Mouse (Mus musculus) retina, embryonic 14.5 days (tissue): ENCODE results near the gene Rmi2.

Source experiments
- DNase-seq: peaks from one replicate; pipeline ENCODE4 v3.0.0-alpha.2; 2015; ENCODE audit warnings: low spot score

Rmi2 gene

GRCm38 (mm10) chr16:10925591-10926180, 90.8 kb downstream of the Rmi2 start:
- DNase-seq, result no peak

- no peak for DNase-seq
These were observed 92.2 kb downstream of the Rmi2 start for GRCm38 (mm10) chr16:10927026-10927425.

GRCm38 (mm10) chr16:10933372-10933771, 98.5 kb downstream of the Rmi2 start:
- no peak for DNase-seq

- no peak for DNase-seq
These were observed 99.2 kb downstream of the Rmi2 start for GRCm38 (mm10) chr16:10934047-10934446.

GRCm38 (mm10) chr16:10936700-10937319, 102.0 kb downstream of the Rmi2 start:
- DNase-seq, result no peak

GRCm38 (mm10) chr16:10937497-10937896, 102.6 kb downstream of the Rmi2 start:
- DNase-seq, result no peak

- no peak for DNase-seq
These were observed 105.1 kb downstream of the Rmi2 start for GRCm38 (mm10) chr16:10939932-10940331.

- DNase-seq, result no peak
These were observed 105.8 kb downstream of the Rmi2 start for GRCm38 (mm10) chr16:10940661-10941060.
